Mouse (Mus musculus) thymus, postnatal 14 days (tissue): ENCODE measurements around the gene Rasal3.

Experiments used
- DNase-seq: peaks from one replicate; pipeline ENCODE4 v3.0.0; 2021

Gene Rasal3

DNA sequence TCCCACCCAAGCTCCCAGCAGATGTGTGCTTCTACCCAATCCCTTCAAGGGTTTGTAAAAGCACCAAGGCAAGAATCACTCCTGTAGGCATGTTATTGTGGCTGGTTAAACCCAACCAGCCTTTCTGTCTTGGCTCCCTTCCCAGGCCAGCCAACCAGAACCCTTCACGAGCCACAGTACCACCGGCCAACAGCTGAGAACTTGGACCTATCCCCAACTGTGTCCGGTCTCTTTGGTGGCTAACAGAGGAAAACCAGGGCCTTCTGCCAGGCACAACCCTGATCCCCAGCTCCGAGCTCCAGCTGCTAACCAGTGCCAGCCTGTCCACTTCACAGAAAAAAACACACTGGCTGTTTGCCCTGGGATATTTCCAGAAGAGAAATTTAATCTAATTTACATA, 49.7 kb downstream of the Rasal3 start:
- DNase-seq = no peak

DNA sequence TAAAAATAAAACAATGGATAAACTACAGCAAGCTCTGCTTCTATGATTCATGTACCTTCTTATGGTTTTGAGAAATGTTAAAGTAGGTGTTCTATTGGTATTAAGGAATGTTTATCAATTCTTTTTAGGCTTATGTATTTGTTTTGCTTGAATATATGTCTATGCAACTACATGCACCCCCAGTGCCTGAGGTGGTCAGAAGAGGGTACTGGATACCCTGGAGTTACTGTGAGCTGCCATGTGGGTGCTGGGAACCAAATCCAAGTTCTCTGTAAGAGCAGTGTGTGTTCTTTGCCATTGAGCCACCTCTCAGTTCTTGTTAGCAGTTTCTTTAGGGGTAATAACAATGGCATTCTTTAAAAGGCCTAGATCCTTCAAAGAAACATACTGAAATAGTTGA, 51.7 kb downstream of the Rasal3 start:
- no peak for DNase-seq

DNA sequence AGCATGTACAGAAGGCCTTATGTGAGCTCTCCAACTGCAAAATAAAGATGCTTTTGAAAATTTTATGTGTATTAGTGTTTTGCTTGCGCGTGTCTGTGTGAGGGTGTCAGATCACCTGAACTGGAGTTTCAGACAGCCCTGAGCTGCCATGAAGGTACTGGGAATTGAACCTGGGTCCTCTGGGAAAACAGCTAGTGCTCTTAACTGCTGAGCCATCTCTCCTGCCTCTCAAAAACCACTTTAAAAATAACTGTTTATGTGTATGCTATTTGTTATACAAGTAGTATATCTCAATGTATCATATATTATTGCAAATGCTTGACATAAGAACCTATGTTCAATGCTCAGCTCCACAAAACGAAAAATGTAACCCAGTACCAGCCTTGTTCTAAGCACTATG, 52.1 kb downstream of the Rasal3 start:
- DNase-seq = no peak

DNA sequence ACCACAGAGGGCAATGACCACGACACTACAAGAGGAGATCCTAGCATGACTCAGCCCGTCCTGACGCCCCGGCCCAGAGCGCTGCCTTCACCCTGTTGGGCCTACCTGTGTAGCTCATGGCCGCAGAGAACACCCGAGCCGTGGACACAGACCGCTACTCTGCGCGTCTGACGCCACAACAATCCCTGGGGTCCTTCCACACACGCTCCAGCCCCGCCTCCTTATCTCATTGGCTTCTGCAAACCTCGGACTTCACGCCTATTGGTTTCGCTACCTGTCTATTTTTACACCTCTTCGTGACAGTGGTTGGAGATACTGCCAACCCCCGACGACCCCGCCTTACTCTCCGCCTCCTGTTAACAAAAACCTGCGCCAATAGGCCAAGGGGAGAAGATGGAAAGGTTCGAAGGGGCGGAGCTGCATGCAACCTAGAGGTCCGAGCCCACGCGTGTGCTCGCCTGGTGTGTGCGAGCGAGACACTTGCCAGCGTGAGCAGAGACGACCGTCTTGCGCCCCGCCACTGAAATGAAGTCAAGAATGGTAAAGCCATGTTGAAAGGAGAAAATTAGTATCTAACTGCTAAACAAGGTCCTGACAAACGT, 52.9 kb downstream of the Rasal3 start, which contains the start of gene Akap8l:
Akap8l (minus strand) TSS at position 226 of the 602 bp plus-strand sequence.
- peak; percentile 96 for DNase-seq

DNA sequence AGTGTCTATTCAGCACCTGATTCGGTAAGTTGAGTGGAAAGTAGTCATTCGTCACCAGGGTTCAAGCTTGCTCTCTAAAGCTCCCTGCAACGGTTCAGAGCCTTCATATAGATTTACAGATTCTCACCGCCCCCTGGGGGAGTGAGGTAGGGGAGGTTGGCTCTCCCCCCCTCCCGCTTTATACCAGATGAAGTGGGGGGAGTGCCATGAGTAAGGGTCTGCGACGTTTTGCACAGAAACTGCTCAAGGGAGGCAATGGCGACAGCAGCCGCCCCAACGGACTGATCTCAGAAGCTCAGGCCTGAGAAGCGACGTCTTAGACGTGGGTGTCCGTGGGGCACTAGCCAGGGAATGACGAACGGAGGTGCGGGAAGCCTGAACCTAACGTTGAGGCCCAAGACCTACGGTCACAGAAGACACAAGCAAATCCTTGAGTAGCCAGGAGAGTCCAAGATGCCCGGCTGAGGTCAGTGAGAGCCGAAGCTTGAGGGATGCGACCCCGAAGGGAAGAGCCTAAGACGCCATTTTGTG, 53.5 kb downstream of the Rasal3 start:
- peak; percentile 50 for DNase-seq

DNA sequence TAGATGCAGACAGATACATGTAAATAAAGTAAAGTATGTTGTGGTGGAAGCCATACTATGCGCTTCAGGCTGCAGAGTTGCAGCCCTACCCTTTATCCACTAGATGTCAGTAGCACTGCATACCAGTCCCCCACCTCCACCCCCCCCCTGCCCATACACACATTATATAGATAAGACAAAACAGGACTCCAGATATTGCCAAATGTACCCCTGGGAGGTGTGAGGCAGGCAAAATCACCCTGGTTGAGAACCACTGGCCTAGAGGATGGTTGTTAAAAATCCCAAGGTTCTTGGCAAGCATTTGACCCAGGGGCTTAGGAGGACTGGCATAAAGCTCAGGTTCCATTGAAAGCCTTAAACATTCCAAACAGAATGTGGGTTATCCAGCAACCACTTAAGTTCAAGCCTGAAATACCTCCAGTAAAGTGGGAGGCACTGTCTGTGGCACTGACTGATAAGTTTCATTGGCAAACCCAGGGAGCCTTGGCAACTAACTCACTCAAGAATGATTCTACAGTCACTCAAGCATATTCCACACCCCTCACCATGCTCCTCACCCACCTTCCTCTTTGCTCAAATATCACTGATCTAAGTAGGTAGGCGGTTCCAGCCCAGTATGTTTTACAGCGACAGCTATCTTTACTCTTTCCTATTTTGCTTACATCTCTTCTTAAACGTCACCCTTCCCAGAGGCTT, 54.2 kb downstream of the Rasal3 start:
- peak; percentile 50 for DNase-seq

DNA sequence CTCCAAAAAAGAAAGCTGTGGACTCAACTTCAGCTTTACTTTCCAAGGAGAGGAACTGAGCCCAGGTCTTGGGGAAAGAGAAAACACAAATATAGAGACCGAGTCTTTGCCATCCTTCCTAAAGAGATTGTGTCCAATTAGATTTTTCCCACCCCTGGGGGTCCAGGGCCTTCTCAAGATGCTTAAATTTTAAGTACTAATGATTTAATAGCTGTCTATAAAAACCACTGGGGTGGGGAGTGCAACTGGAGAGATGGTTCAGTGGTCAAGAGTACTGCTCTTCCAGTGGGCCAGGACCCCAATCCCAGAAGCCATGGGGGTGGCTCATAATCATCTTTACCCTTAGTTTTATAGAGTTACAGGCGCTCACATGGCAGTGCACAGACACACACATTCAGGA, 55.0 kb downstream of the Rasal3 start:
- no peak for DNase-seq

DNA sequence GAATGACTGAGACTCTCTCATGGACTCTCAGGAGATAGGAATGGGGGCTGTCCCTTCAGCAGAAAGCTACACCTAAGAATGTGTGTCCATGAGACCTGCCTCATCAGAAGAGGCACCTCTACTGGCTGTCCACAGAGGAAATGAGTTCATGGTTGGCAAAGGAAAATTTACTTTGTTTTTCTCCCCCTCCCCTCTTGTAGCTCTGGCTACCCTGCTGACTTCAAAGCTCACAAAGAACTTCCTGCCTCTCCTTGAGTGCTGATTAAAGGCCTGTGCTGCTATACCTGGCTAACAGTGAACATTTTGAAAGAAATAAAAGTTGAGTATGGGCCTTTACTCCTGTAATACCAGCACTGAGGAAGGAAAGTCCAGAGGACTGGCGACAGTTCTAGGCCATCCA, 62.3 kb downstream of the Rasal3 start:
- DNase-seq = no peak
